Mouse (Mus musculus) liver, postnatal 0 days (tissue): ENCODE measurements at regions not wholly inside any gene's neighbourhood (a gene's known extent, or its start where the extent isn't known, plus 50 kb on each side); places are given as distances from the start of the nearest gene placed in this dataset.

ENCODE experiments used
- CTCF ChIP-seq: sonication (generic); IDR thresholded peaks from 2 replicates; pipeline ENCODE4 v1.5.1; 2016; ENCODE audit warnings: antibody characterized with exemption, low read depth
- EP300 ChIP-seq: IDR thresholded peaks from 2 replicates; pipeline ENCODE4 v1.6.1; 2016; ENCODE audit warnings: antibody characterized with exemption, low read depth, mild to moderate bottlenecking

- no peak for TF ChIP-seq CTCF
- no peak for TF ChIP-seq EP300
Observed at GRCm38 (mm10) chr13:52175665-52176064, 329.2 kb downstream of the Gadd45g start.
